Mouse (Mus musculus) kidney, postnatal 0 days (tissue): ENCODE results near the gene Clk2. TPM values are rescaled to one million over a fixed set of nuclear protein-coding genes. Genes with fewer than 3 reads are reported as not detected.

Experiments used
- ATAC-seq: fragments of 200-750 bp; cut with Nextera tagmentation; replicated peaks from 2 replicates; pipeline ENCODE4 v1.8.0; 2017; ENCODE audit warnings: low read depth, moderate number of reproducible peaks, moderate TSS enrichment, moderate library complexity; ENCODE audit not compliant: low FRiP score
- DNase-seq: peaks from one replicate; pipeline ENCODE4 v3.0.0-alpha.2; 2016; ENCODE audit warnings: low spot score
- H3K27ac ChIP-seq: fragments of 300-500 bp; sonication (generic); 2 replicates; pipeline ENCODE4 v1.5.1; 2014; ENCODE audit warnings: mild to moderate bottlenecking
- H3K27me3 ChIP-seq: fragments of 300-500 bp; sonication (generic); 2 replicates; pipeline ENCODE4 v1.6.1; 2014; ENCODE audit warnings: low read length, mixed read lengths; ENCODE audit not compliant: insufficient read depth
- H3K36me3 ChIP-seq: fragments of 300-500 bp; sonication (generic); 2 replicates; pipeline ENCODE4 v1.6.1; 2014; ENCODE audit warnings: low read length, mixed read lengths; ENCODE audit not compliant: insufficient read depth
- H3K4me1 ChIP-seq: fragments of 300-500 bp; sonication (generic); replicated peaks from 2 replicates; pipeline ENCODE4 v1.6.1; 2014; ENCODE audit warnings: antibody characterized with exemption, low read length, mixed read lengths; ENCODE audit not compliant: insufficient read depth
- H3K4me2 ChIP-seq: fragments of 300-500 bp; sonication (generic); 2 replicates; pipeline ENCODE4 v1.6.1; 2014; ENCODE audit warnings: mild to moderate bottlenecking, low read length, moderate library complexity, mixed read lengths
- H3K4me3 ChIP-seq: fragments of 300-500 bp; sonication (generic); replicated peaks from 2 replicates; pipeline ENCODE4 v1.5.1; 2014; ENCODE audit warnings: low read depth, low read length
- H3K9ac ChIP-seq: fragments of 300-500 bp; sonication (generic); 2 replicates; pipeline ENCODE4 v1.6.1; 2014; ENCODE audit warnings: low read depth, low read length
- H3K9me3 ChIP-seq: fragments of 300-500 bp; sonication (generic); replicated peaks from 2 replicates; pipeline ENCODE4 v1.6.1; 2016; ENCODE audit warnings: low read length, inconsistent platforms, mixed read lengths
- CTCF ChIP-seq: IDR thresholded peaks from 2 replicates; pipeline ENCODE4 v1.5.1; 2016; ENCODE audit warnings: antibody characterized with exemption, low read depth, mild to moderate bottlenecking, moderate library complexity
- WGBS: fragments of 180-500 bp; shearing (Covaris S2); extraction: QIAGEN DNeasy Blood & Tissue Kit; methylation state at CpG from one replicate; pipeline ENCODE4 v1.1.7; 2014; 5-methylcytosine and 5-hydroxymethylcytosine counted together
- polyA plus RNA-seq: library from polyadenylated mRNA; unstranded; fragments of >200 nt; fragmentation: Nextera tagmentation; extraction: Ambion mirVana; gene quantifications from 2 replicates; pipeline ENCODE4 v1.2.1, GENCODE M21; 2015

The Clk2 gene
- polyA plus RNA-seq, 1 experiment from 2014 or later = 18.8 TPM

DNA sequence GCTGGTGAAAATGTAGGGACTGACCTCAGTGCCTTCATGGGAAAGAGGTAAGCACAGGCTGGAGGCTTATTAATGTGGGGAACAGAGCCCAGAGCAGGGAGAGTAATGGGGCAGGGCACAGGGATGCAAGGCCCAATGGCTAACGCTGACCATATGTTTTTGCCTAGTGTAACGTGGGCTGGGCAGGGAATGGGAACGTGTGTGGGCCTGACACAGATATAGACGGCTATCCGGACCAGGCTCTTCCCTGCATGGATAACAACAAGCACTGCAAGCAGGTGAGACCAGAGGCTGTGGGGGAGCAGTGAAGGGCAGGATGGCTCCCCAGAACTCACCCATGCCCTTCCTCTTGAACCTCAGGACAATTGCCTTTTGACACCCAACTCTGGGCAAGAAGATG lies 56.6 kb downstream of the Clk2 start:
- H3K4me2 ChIP-seq = no peak overlapping the region
- no peaks in the 10 kb centered on the region for H3K9me3 ChIP-seq
- no peak for TF ChIP-seq CTCF
- peaks cover 3% of the 10 kb centered on the region; the same call in 1 of the 2 replicates for H3K4me1 ChIP-seq
- ATAC-seq = no peak
- WGBS = 84% methylated on average over 5 of the region's 5 CpGs
- no peak for DNase-seq
- no peaks in the 10 kb centered on the region for H3K27me3 ChIP-seq
- H3K9ac ChIP-seq = no peak overlapping the region
- no peak overlapping the region for H3K27ac ChIP-seq
- H3K4me3 ChIP-seq = no peak overlapping the region
- no peaks in the 10 kb centered on the region for H3K36me3 ChIP-seq

DNA sequence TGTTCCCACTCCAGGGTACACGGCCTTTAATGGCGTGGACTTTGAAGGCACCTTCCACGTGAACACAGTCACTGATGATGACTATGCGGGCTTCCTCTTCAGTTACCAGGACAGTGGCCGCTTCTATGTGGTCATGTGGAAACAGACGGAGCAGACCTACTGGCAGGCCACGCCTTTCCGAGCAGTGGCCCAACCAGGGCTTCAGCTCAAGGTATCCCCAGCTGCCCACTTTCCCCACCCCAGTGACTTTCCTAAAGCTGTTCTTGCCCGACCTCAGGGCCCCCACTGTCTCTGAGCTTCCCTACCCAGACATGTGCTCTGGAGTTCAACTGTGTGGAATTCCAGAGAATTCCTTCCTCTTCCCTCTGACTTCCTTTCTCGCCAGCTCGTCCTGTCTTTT lies 60.2 kb downstream of the Clk2 start:
- Histone ChIP-seq H3K4me3 (no peak overlapping the region), H3K27me3 (no peaks in the 10 kb centered on the region), H3K9me3 (no peaks in the 10 kb centered on the region), H3K4me2 (no peak overlapping the region), H3K36me3 (no peaks in the 10 kb centered on the region), H3K27ac (no peak overlapping the region), H3K4me1 (peaks cover 24% of the 10 kb centered on the region), H3K9ac (no peak overlapping the region)
- no peak for ATAC-seq
- TF ChIP-seq CTCF = no peak
- 80% methylated on average over 11 of the region's 11 CpGs for WGBS
- no peak for DNase-seq

DNA sequence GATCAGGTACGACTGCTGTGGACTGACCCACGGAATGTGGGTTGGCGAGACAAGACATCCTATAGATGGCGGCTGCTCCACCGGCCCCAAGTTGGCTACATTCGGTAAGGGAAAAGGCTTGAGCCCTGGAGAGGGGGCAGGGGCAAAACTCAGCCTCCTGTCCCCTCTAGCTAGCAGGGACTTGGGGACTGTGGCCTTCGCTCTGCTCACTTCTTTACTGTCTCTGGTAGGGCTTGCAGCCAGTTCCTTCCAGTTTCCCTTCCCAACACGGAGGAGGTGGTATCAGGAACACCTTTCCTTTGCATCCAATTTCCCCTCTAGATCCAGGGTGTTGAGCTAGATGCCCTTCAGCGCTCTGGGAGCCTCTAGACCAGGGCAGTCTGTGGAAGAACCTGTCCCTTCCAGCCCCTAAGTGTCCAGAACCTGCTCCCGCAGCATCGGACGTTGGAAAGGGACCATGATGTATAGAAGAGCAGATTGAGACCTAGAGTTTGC lies 60.8 kb downstream of the Clk2 start:
- 69% methylated on average over 12 of the region's 12 CpGs for WGBS
- no peak overlapping the region for H3K4me2 ChIP-seq

DNA sequence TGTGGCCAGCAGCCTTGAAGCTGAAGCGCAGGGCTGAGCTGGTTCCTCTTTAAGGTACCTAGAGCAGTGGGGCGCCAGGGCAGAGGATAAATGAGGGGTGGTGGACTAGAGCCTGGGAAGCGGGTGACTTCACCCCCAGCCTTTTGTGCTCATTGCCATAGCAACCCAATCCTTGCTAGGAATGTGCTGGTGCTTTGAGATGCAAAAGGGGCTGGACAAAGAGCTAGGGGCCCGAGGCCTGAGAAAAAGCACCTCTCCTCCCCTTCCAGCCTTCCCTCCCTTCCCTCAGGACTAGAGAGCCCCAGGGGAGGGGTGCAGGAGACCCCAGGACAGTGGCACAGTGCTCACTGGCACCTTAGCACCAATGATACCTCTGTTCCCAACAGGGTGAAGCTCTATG lies 61.3 kb downstream of the Clk2 start:
- no peak overlapping the region for H3K9ac ChIP-seq
- peaks cover 24% of the 10 kb centered on the region for H3K4me1 ChIP-seq
- no peak for TF ChIP-seq CTCF
- ATAC-seq (no peak), DNase-seq (no peak)
- no peaks in the 10 kb centered on the region for H3K9me3 ChIP-seq
- H3K27ac ChIP-seq = no peak overlapping the region
- H3K4me3 ChIP-seq = no peak overlapping the region
- 57% methylated on average over 4 of the region's 4 CpGs for WGBS
- no peaks in the 10 kb centered on the region for H3K27me3 ChIP-seq
- no peak overlapping the region for H3K4me2 ChIP-seq
- H3K36me3 ChIP-seq = no peaks in the 10 kb centered on the region

More for the DNA sequence above, 60.8 kb downstream of the Clk2 start:
- ATAC-seq (no peak), DNase-seq (no peak)
- Histone ChIP-seq H3K4me3 (no peak overlapping the region), H3K36me3 (no peaks in the 10 kb centered on the region), H3K9me3 (no peaks in the 10 kb centered on the region), H3K9ac (no peak overlapping the region), H3K27me3 (no peaks in the 10 kb centered on the region), H3K4me1 (peaks cover 24% of the 10 kb centered on the region), H3K27ac (no peak overlapping the region)
- TF ChIP-seq CTCF = no peak

DNA sequence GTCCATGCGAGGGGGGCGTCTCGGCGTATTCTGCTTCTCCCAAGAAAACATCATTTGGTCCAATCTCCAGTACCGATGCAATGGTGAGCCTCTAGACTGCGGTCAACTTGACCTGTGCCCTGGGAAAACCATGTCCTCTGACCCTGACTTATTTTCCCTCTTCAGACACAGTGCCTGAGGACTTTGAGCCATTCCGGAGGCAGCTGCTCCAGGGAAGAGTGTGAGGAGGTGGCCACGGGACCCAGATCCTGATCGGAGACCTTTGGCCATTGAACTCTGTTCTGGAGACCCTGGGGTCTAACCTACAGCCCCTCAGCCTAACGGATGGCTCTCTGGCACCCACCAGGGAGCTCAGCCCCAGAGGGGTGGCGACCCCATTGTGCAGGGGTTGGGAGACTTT lies 61.8 kb downstream of the Clk2 start:
- peaks cover 24% of the 10 kb centered on the region for H3K4me1 ChIP-seq
- no peak for TF ChIP-seq CTCF
- WGBS = 44% methylated on average over 11 of the region's 11 CpGs
- no peaks in the 10 kb centered on the region for H3K27me3 ChIP-seq
- no peak overlapping the region for H3K27ac ChIP-seq
- ATAC-seq (no peak), DNase-seq (no peak)
- no peak overlapping the region for H3K4me3 ChIP-seq
- no peaks in the 10 kb centered on the region for H3K9me3 ChIP-seq
- peak overlapping the region; percentile 69; the same call in 1 of the 2 replicates for H3K4me2 ChIP-seq
- H3K9ac ChIP-seq = no peak overlapping the region
- no peaks in the 10 kb centered on the region for H3K36me3 ChIP-seq

Other genes starting within 250 kb of the Clk2 start
- 13.0 and 14.2 TPM in 2 replicates for gene Ash1l, start 214.2 kb upstream of the Clk2 start, polyA plus RNA-seq
- 150 and 151 TPM in 2 replicates for gene Dap3, start 213.6 kb upstream of the Clk2 start, polyA plus RNA-seq
- 19.8 TPM in 2 replicates for gene Rusc1, start 71.5 kb upstream of the Clk2 start, polyA plus RNA-seq
- gene Gm43738, start 63.7 kb upstream of the Clk2 start, polyA plus RNA-seq = not detected in 2 replicates
- gene Fdps, start 62.8 kb upstream of the Clk2 start, polyA plus RNA-seq = 138 and 150 TPM in 2 replicates
- gene Pklr, start 28.7 kb upstream of the Clk2 start, polyA plus RNA-seq = 3.7 and 6.8 TPM in 2 replicates
- gene Hcn3, start 4.6 kb upstream of the Clk2 start, polyA plus RNA-seq = 0.71 and 0.91 TPM in 2 replicates
- gene Scamp3, start 12.7 kb downstream of the Clk2 start, polyA plus RNA-seq = 107 and 115 TPM in 2 replicates
- gene Fam189b, start 18.3 kb downstream of the Clk2 start, polyA plus RNA-seq = 23.5 and 24.1 TPM in 2 replicates
- 53.6 and 56.0 TPM in 2 replicates for gene Gba, start 38.1 kb downstream of the Clk2 start, polyA plus RNA-seq
- gene Thbs3, start 50.4 kb downstream of the Clk2 start, polyA plus RNA-seq = 10.4 and 12.1 TPM in 2 replicates
- 200 and 218 TPM in 2 replicates for gene Mtx1, start 62.3 kb downstream of the Clk2 start, polyA plus RNA-seq
- 42.8 and 49.5 TPM in 2 replicates for gene Muc1, start 64.3 kb downstream of the Clk2 start, polyA plus RNA-seq
- 328 and 371 TPM in 2 replicates for gene Krtcap2, start 81.2 kb downstream of the Clk2 start, polyA plus RNA-seq
- gene Trim46, start 81.5 kb downstream of the Clk2 start, polyA plus RNA-seq = 2.7 and 3.7 TPM in 2 replicates
- gene Dpm3, start 94.6 kb downstream of the Clk2 start, polyA plus RNA-seq = 148 and 182 TPM in 2 replicates
- gene Slc50a1, start 105.8 kb downstream of the Clk2 start, polyA plus RNA-seq = 75.8 and 82.2 TPM in 2 replicates
- 79.5 and 83.5 TPM in 2 replicates for gene Efna1, start 116.3 kb downstream of the Clk2 start, polyA plus RNA-seq
- gene Efna3, start 158.2 kb downstream of the Clk2 start, polyA plus RNA-seq = 4.2 and 6.1 TPM in 2 replicates
- 24.4 and 25.4 TPM in 2 replicates for gene Efna4, start 173.2 kb downstream of the Clk2 start, polyA plus RNA-seq
- gene Adam15, start 185.2 kb downstream of the Clk2 start, polyA plus RNA-seq = 85.4 and 90.7 TPM in 2 replicates
- 0.57 and 0.62 TPM in 2 replicates for gene Dcst2, start 197.2 kb downstream of the Clk2 start, polyA plus RNA-seq
- gene Dcst1, start 200.5 kb downstream of the Clk2 start, polyA plus RNA-seq = 6.2 TPM in 2 replicates
- 4.3 TPM in 2 replicates for gene Zbtb7b, start 230.0 kb downstream of the Clk2 start, polyA plus RNA-seq
- 0.16 TPM in 1 of 2 replicates, not detected in the other for gene Lenep, start 238.0 kb downstream of the Clk2 start, polyA plus RNA-seq
- gene Flad1, start 247.1 kb downstream of the Clk2 start, polyA plus RNA-seq = 28.8 and 29.8 TPM in 2 replicates